In the genomic region with DNA sequence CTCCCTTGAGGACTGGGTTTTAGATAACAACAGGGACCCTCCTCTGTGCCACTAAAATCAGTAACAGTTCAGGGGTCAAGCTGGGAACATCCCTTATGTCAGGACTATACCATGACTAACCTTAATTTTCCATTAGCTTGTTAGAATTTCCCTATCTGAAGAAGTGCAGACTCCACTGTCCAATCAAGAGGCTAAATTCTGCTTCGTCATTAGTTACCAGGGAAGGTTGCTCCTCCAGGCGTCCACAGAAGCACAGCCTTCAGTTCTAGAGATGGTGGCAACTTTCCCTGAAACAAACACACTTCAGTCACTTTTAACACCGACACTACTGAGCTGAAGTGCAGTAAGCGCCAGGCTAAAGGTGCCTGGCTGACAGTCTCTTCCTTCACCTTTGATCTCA, we compare ENCODE assay signal across 7 mouse cellular contexts. TPM values are rescaled to one million over a fixed set of nuclear protein-coding genes. Genes with fewer than 3 reads are reported as not detected.
A peak's percentile ranks its signal among the peaks of the same experiment; 100 is the strongest.
DNase-seq lines count a peak whose midpoint lies in the region.

No protein-coding gene starts in this region.

- DNase-seq in ovary, postnatal 14 days (ENCODE audit: low spot score), result peak; percentile 73
- no peak for DNase-seq in ovary, postnatal 10 days (ENCODE audit: low spot score)
- DNase-seq in adrenal gland, adult 8-10 months, result peak; percentile 69
- DNase-seq in fibroblast of lung, adult 2 months (ENCODE audit: low read depth), result peak; percentile 49
- peak; percentile 81 to 85 for DNase-seq in kidney, adult 8-10 months
- DNase-seq in left cerebral cortex, postnatal 36 days (ENCODE audit: low spot score in 2 of 2), result peak; percentile 23 to 57
- peak; percentile 37 for DNase-seq in right cerebral cortex, postnatal 25 days

- intact Hi-C loops in left cerebral cortex, postnatal 36 days (cut with DNase I), result no loop called here

RNA-seq across cellular contexts. Expression of a gene that starts 0.9 kb away (rescaled TPM):
- total RNA-seq in adrenal gland, adult 8-10 months (2022), result 100 to 1,000 TPM in 3 of 4 experiments, 10 to 100 TPM in 1; 83.6 to 191 (median 159) TPM
- 1 to 10 TPM; 2.7 to 2.9 TPM for total RNA-seq in left cerebral cortex, postnatal 36 days (2021)

RNA-seq across cellular contexts. Expression of a gene that starts 17.1 kb away (rescaled TPM):
- total RNA-seq in adrenal gland, adult 8-10 months (2022), result 100 to 1,000 TPM in 3 of 4 experiments, 10 to 100 TPM in 1; 77.6 to 181 (median 140) TPM
- total RNA-seq in left cerebral cortex, postnatal 36 days (2021), result 1 to 10 TPM; 2.6 to 3.4 TPM

RNA-seq across cellular contexts. Expression of a gene that starts 20.7 kb away (rescaled TPM):
- not detected for total RNA-seq in adrenal gland, adult 8-10 months (2022)
- not detected for total RNA-seq in left cerebral cortex, postnatal 36 days (2021)

RNA-seq across cellular contexts. Expression of a gene that starts 47.3 kb away (rescaled TPM):
- 100 to 1,000 TPM in 3 of 4 experiments, 10 to 100 TPM in 1; 62.4 to 146 (median 115) TPM for total RNA-seq in adrenal gland, adult 8-10 months (2022)
- 1 to 10 TPM; 1.9 to 2.5 TPM for total RNA-seq in left cerebral cortex, postnatal 36 days (2021)

RNA-seq across cellular contexts. Expression of a gene that starts 49.9 kb away (rescaled TPM):
- total RNA-seq in adrenal gland, adult 8-10 months (2022), result under 1 TPM; 0.40 to 0.90 (median 0.57) TPM
- total RNA-seq in left cerebral cortex, postnatal 36 days (2021), result under 1 TPM; 0.50 to 0.74 TPM

Comparison
In these comparisons a context has a peak if more than half of its experiments do, and no peak if none do; other contexts are left out.
1. RNA of a gene that starts 0.9 kb away (total RNA-seq): 83.6 to 191 TPM in adrenal gland, adult 8-10 months; 2.7 to 2.9 TPM in left cerebral cortex, postnatal 36 days; every median in the first group is over 10 times any median in the second.
2. RNA of a gene that starts 17.1 kb away (total RNA-seq): 77.6 to 181 TPM in adrenal gland, adult 8-10 months; 2.6 to 3.4 TPM in left cerebral cortex, postnatal 36 days; every median in the first group is over 10 times any median in the second.